Mouse (Mus musculus) liver, embryonic 13.5 days (tissue): ENCODE data around the gene Gpr160. TPM values are rescaled to one million over a fixed set of nuclear protein-coding genes. Genes with fewer than 3 reads are reported as not detected.

Experiments
- ATAC-seq: fragments of 200-750 bp; cut with Nextera tagmentation; 2 replicates; pipeline ENCODE4 v1.8.0; 2017; ENCODE audit warnings: low read depth, mild to moderate bottlenecking, moderate number of reproducible peaks, moderate library complexity
- DNase-seq: peaks from one replicate; pipeline ENCODE4 v3.0.0; 2022
- H3K27ac ChIP-seq: fragments of 300-500 bp; sonication (generic); 2 replicates; pipeline ENCODE4 v1.5.1; 2015; ENCODE audit warnings: moderate library complexity, mild to moderate bottlenecking, inconsistent platforms
- H3K27me3 ChIP-seq: fragments of 300-500 bp; sonication (generic); 2 replicates; pipeline ENCODE4 v1.6.1; 2015; ENCODE audit warnings: mild to moderate bottlenecking, inconsistent platforms
- H3K36me3 ChIP-seq: fragments of 300-500 bp; sonication (generic); 2 replicates; pipeline ENCODE4 v1.6.1; 2015; ENCODE audit warnings: mild to moderate bottlenecking, inconsistent platforms
- H3K4me1 ChIP-seq: fragments of 300-500 bp; sonication (generic); replicated peaks from 2 replicates; pipeline ENCODE4 v1.6.1; 2015; ENCODE audit warnings: inconsistent platforms
- H3K4me2 ChIP-seq: fragments of 300-500 bp; sonication (generic); 2 replicates; pipeline ENCODE4 v1.6.1; 2015; ENCODE audit warnings: inconsistent platforms, mild to moderate bottlenecking, moderate library complexity
- H3K4me3 ChIP-seq: fragments of 300-500 bp; sonication (generic); replicated peaks from 2 replicates; pipeline ENCODE4 v1.5.1; 2015; ENCODE audit warnings: mild to moderate bottlenecking, inconsistent platforms
- H3K9ac ChIP-seq: fragments of 300-500 bp; sonication (generic); 2 replicates; pipeline ENCODE4 v1.6.1; 2015; ENCODE audit warnings: mild to moderate bottlenecking, inconsistent platforms
- H3K9me3 ChIP-seq: fragments of 300-500 bp; sonication (generic); replicated peaks from 2 replicates; pipeline ENCODE4 v1.6.1; 2016; ENCODE audit warnings: inconsistent platforms
- WGBS: fragments of 180-500 bp; shearing (Covaris S2); methylation state at CpG from one replicate; pipeline ENCODE4 v1.1.7; 2015; ENCODE audit not compliant: insufficient replicate concordance; 5-methylcytosine and 5-hydroxymethylcytosine counted together
- polyA plus RNA-seq: library from polyadenylated mRNA; unstranded; fragments of >200 nt; fragmentation: Nextera tagmentation; extraction: Ambion mirVana; gene quantifications from 2 replicates; pipeline ENCODE4 v1.2.1, GENCODE M21; 2015

Gpr160 gene
- polyA plus RNA-seq, 1 experiment from 2014 or later = 3.4 TPM

DNA sequence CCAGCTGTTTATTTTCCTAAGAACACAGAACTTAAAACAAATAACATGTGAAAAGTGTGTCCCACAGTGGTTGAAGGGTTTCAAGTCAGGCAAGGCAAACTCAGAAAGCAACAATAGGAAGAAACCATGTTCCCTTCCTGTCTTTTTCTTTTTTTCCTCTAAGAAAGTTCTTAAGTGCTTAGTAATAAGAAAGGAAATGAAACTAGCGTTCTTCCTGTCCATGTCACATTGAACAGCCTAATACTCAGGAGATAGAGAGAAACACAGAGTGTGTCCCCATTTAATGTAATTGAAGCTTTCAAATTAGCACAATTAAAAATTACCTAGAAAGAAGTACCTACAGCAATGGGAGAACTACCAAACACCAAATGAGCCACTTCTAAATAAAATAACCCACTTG lies 48.9 kb downstream of the Gpr160 start:
- Histone ChIP-seq H3K4me3 (no peak overlapping the region), H3K27me3 (no peaks in the 10 kb centered on the region), H3K9me3 (no peaks in the 10 kb centered on the region), H3K36me3 (peaks cover 56% of the 10 kb centered on the region), H3K4me2 (no peak overlapping the region), H3K27ac (no peak overlapping the region), H3K4me1 (no peaks in the 10 kb centered on the region), H3K9ac (no peak overlapping the region)
- ATAC-seq (no peak), DNase-seq (no peak)
- 69% methylated on average over 1 of the region's 1 CpGs for WGBS

DNA sequence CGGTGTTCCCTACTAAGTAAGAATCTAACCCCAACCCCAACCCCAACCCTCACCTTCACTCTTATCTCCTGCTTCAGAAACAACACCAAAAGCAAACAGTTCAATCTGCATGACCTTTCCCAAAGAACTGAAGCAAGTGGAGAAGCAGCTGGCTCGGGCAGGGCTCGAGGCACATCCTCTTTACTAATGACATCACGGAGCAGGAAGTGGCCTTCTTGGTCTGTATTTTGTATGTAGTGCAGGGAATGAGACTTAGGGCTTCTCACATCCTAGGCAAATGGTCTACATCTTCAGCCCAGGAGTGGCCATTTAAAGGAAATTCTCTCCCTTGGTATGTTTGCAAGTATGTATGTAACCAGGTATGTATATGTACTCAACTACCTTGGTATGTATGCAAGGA lies 61.4 kb downstream of the Gpr160 start:
- H3K9ac ChIP-seq = no peak overlapping the region
- H3K27me3 ChIP-seq = no peaks in the 10 kb centered on the region
- H3K9me3 ChIP-seq = no peaks in the 10 kb centered on the region
- H3K4me1 ChIP-seq = no peaks in the 10 kb centered on the region
- H3K4me3 ChIP-seq = no peak overlapping the region
- WGBS = 63% methylated on average over 4 of the region's 4 CpGs
- no peak overlapping the region for H3K27ac ChIP-seq
- DNase-seq (no peak), ATAC-seq (no peak)
- H3K4me2 ChIP-seq = no peak overlapping the region
- H3K36me3 ChIP-seq = peaks cover 48% of the 10 kb centered on the region

DNA sequence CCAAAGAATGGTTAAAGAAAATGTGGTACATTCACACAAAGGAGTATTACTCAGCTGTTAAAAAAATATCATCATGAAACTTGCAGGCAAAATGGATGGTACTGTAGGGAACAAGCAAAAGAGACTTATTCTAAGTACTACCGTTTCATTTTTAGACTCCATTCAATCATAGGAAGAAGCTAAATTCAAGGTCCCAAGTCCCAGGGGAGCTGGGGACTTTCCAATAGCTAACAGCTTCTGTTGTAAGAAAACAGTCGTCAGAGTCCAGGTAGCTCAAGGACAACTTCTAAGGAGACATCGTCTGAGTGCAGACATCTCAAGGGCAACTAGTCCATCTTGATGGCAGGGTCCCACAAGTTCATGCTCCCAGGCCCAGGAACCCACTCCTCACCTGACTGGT lies 71.9 kb downstream of the Gpr160 start:
- DNase-seq (no peak), ATAC-seq (no peak)
- Histone ChIP-seq H3K4me1 (no peaks in the 10 kb centered on the region), H3K27me3 (no peaks in the 10 kb centered on the region), H3K9ac (no peak overlapping the region), H3K27ac (no peak overlapping the region), H3K4me2 (no peak overlapping the region), H3K36me3 (peaks cover 32% of the 10 kb centered on the region), H3K9me3 (no peaks in the 10 kb centered on the region), H3K4me3 (no peak overlapping the region)
- 79% methylated on average over 3 of the region's 3 CpGs for WGBS

DNA sequence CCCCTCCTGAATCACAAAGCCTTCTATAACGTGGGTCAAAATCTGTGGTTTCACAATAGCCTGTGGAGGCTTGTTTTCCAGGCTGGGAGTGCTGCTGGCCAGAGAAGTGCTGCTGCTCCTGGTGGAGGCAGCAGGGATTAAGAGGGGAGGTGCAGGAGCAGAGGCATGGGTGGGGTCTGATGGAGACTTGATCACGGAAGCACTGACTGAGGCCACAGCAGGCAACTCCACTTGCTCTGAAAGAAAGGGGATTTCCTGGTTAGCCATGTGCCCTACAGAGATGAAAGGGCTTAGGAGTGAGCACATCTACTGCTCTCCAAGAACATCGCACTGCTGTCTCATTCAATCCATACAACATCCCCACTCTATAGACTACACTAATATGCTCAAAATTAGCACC lies 74.1 kb downstream of the Gpr160 start:
- H3K27ac ChIP-seq = no peak overlapping the region
- H3K27me3 ChIP-seq = no peaks in the 10 kb centered on the region
- no peaks in the 10 kb centered on the region for H3K9me3 ChIP-seq
- H3K4me2 ChIP-seq = no peak overlapping the region
- WGBS = 61% methylated on average over 3 of the region's 3 CpGs
- H3K4me3 ChIP-seq = no peak overlapping the region
- DNase-seq (no peak), ATAC-seq (no peak)
- H3K4me1 ChIP-seq = no peaks in the 10 kb centered on the region
- no peak overlapping the region for H3K9ac ChIP-seq
- peaks cover 31% of the 10 kb centered on the region for H3K36me3 ChIP-seq

DNA sequence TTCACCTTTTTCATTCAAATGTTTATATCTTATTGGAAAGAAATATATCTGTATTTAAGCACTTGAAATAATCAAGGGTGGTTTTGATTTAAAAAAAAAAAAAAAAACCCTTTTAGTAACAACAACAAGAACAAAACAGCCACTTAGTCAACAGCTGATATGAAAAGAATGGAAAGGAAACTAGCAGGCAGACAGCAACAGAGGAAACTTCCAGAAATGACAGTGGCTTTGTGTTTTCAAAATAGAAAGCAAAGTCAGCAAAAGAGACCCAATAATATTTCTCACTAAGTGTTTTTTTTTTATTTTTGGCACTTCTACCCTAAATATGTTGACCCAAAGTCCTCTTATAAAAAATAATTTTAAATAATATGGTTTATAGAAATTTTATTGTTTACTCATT lies 78.6 kb downstream of the Gpr160 start:
- no peaks in the 10 kb centered on the region for H3K27me3 ChIP-seq
- DNase-seq (no peak), ATAC-seq (no peak)
- H3K4me3 ChIP-seq = no peak overlapping the region
- H3K27ac ChIP-seq = no peak overlapping the region
- H3K9me3 ChIP-seq = no peaks in the 10 kb centered on the region
- no peak overlapping the region for H3K9ac ChIP-seq
- no peaks in the 10 kb centered on the region for H3K4me1 ChIP-seq
- H3K4me2 ChIP-seq = no peak overlapping the region
- peaks cover 43% of the 10 kb centered on the region for H3K36me3 ChIP-seq

Other genes with a start within 250 kb of the Gpr160 start
- gene Lrriq4, start 211.4 kb upstream of the Gpr160 start, polyA plus RNA-seq = not detected in 2 replicates
- gene Lrrc34, start 208.1 kb upstream of the Gpr160 start, polyA plus RNA-seq = 0.13 and 0.16 TPM in 2 replicates
- gene Lrrc31, start 156.1 kb upstream of the Gpr160 start, polyA plus RNA-seq = not detected in 2 replicates
- gene Samd7, start 109.7 kb upstream of the Gpr160 start, polyA plus RNA-seq = 0.06 and 0.09 TPM in 2 replicates
- gene Sec62, start 63.1 kb upstream of the Gpr160 start, polyA plus RNA-seq = 56.5 and 68.1 TPM in 2 replicates
- gene Phc3, start 113.5 kb downstream of the Gpr160 start, polyA plus RNA-seq = 1.7 and 1.8 TPM in 2 replicates
- gene Prkci, start 139.8 kb downstream of the Gpr160 start, polyA plus RNA-seq = 5.0 and 7.4 TPM in 2 replicates
- gene Skil, start 239.1 kb downstream of the Gpr160 start, polyA plus RNA-seq = 4.9 and 5.8 TPM in 2 replicates